Mouse (Mus musculus) adrenal gland, postnatal 4 days (tissue): ENCODE measurements around the gene Flvcr2. TPM values are rescaled to one million over a fixed set of nuclear protein-coding genes. Genes with fewer than 3 reads are reported as not detected.
A peak's percentile ranks its signal among the peaks of the same experiment; 100 is the strongest.

Experiments
- DNase-seq, 2 experiments: peaks; one replicate each; pipeline ENCODE4 v3.0.0; 2021 to 2022; ENCODE audit warnings: low spot score in 2 of 2, mixed read lengths in 2 of 2
- total RNA-seq, 2 experiments: library from RNA; stranded (reverse); gene quantifications; 2 replicates each; pipeline ENCODE4 v1.2.3; 2021

Flvcr2 gene
- total RNA-seq, 2 experiments from 2014 or later, result 6.3 to 7.3 TPM

GRCm38 (mm10) chr12:85729022-85729944 is 17.1 kb upstream of the Flvcr2 start:
- DNase-seq, result peak; percentile 30 to 37

- peak; percentile 17 to 40 for DNase-seq
Observed at GRCm38 (mm10) chr12:85729945-85730290, 16.4 kb upstream of the Flvcr2 start.

GRCm38 (mm10) chr12:85736203-85736602 is 10.1 kb upstream of the Flvcr2 start:
- no peak for DNase-seq

GRCm38 (mm10) chr12:85736960-85737359 is 9.4 kb upstream of the Flvcr2 start:
- DNase-seq, result no peak

GRCm38 (mm10) chr12:85746696-85747219 is 419 bp downstream of the Flvcr2 start:
- DNase-seq, result no peak

GRCm38 (mm10) chr12:85747343-85747742 is 1.0 kb downstream of the Flvcr2 start:
- no peak for DNase-seq

- no peak for DNase-seq
Observed at GRCm38 (mm10) chr12:85749861-85750260, 3.5 kb downstream of the Flvcr2 start.

GRCm38 (mm10) chr12:85752116-85752515 is 5.8 kb downstream of the Flvcr2 start:
- no peak for DNase-seq

GRCm38 (mm10) chr12:85753223-85753622 is 6.9 kb downstream of the Flvcr2 start:
- DNase-seq, result no peak

- no peak for DNase-seq
Observed at GRCm38 (mm10) chr12:85754611-85755265, 8.4 kb downstream of the Flvcr2 start.

GRCm38 (mm10) chr12:85756455-85756854 is 10.1 kb downstream of the Flvcr2 start:
- no peak for DNase-seq

- no peak for DNase-seq
Observed at GRCm38 (mm10) chr12:85757074-85757473, 10.7 kb downstream of the Flvcr2 start.

- DNase-seq, result no peak
Observed at GRCm38 (mm10) chr12:85758741-85759140, 12.4 kb downstream of the Flvcr2 start.

GRCm38 (mm10) chr12:85761471-85761870 is 15.1 kb downstream of the Flvcr2 start:
- DNase-seq, result no peak

- DNase-seq, result no peak
Observed at GRCm38 (mm10) chr12:85764686-85765085, 18.3 kb downstream of the Flvcr2 start.

- DNase-seq, result no peak
Observed at GRCm38 (mm10) chr12:85766287-85766686, 19.9 kb downstream of the Flvcr2 start.

GRCm38 (mm10) chr12:85767750-85768149 is 21.4 kb downstream of the Flvcr2 start:
- no peak for DNase-seq

- no peak for DNase-seq
Observed at GRCm38 (mm10) chr12:85771356-85771755, 25.0 kb downstream of the Flvcr2 start.

- DNase-seq, result no peak
Observed at GRCm38 (mm10) chr12:85778962-85779361, 32.6 kb downstream of the Flvcr2 start.

- no peak for DNase-seq
Observed at GRCm38 (mm10) chr12:85779707-85780106, 33.4 kb downstream of the Flvcr2 start.

- no peak for DNase-seq
Observed at GRCm38 (mm10) chr12:85781606-85782005, 35.3 kb downstream of the Flvcr2 start.
